Mouse (Mus musculus) heart, adult 18-20 months (tissue): ENCODE measurements at regions not wholly inside any gene's neighbourhood (a gene's known extent, or its start where the extent isn't known, plus 50 kb on each side); places are given as distances from the start of the nearest gene placed in this dataset.

Experiments used
- DNase-seq, 2 experiments: peaks; one replicate each; pipeline ENCODE4 v3.0.0; 2021 to 2022; ENCODE audit warnings: mixed read lengths in 1 of 2

DNA sequence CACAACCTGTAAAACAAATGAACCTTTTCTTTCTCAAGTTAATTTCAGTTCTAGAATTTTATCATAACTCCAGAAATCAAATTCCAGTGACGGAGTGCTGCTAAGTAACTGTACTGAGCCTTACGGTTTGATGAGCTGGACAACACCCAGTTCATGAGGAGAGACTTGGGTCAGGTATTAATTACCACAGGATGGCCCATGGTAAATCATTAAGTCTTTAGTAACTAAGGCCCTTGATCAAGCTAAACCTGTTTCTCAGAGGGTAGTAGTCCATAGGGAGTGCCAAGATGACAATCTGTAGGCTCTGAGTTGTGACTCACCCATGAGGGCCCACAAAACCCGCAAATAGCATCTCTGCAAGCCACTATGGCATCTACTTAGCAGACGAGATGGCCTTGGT is 101.1 kb upstream of the Arhgap5 start:
- no peak for DNase-seq

DNA sequence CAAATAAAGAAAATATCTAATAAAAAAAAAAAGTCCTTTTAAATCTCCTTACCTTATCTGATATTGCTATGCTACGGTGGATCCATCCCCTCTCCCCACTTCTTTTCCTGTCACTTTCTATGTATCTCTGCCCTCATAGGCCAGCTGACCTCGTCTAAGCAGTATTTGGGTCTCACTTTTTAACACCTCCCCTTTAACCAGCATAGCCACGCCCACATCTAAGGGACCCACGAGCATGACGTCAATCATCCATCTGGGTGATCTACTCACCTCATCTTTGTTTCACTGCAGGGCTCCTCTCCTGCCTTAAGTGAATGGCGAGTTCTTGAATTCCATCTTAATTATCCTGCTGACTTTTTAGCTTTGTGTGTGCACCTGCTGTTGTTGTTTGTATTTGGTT is 97.4 kb upstream of the Arhgap5 start:
- no peak for DNase-seq

DNA sequence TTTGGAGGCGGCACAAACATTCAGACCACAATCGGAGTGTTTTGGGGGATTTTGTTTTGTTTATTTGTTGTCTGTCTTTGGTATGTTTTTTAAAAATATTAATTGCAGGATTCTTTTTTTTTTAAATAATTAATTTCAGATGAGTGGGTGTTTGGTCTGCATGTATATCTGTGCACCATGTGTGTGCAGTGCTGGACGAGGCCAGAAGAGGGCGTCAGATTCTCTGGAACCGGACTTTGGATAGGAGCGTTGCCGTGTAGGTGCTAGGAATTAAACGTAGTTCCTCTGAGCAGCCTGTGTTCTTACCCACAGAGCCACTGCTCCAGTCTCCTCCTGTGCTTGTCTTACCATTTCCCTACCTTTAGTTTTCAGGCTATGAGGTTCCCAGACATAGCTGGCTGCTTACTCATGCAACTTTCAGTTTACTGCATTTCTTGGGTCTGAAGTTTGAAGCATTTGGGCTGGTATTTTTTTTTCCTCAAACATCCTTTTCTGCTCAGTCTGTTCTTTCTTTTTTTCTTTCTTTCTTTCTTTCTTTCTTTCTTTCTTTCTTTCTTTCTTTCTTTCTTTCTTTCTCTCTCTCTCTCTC is 95.4 kb upstream of the Arhgap5 start:
- DNase-seq = no peak

DNA sequence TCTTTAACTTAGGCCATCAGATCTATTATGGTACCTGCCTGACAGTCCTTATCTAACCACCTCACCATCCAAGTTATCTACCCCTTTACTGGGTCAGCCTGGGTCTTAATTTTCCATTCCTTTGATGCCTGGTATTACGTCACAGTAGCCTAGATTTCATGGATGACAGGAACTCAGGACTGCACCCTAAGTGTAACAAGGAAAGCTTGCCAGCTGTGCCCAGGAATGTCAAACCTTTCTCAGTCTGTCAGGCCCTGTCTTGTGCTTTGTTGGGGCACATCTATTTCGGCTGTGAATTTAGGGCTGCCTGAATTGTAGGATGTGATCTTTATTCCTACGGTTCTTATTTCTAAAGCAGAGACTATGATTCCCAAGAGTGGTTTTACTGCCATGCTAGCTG is 94.6 kb upstream of the Arhgap5 start:
- no peak for DNase-seq

DNA sequence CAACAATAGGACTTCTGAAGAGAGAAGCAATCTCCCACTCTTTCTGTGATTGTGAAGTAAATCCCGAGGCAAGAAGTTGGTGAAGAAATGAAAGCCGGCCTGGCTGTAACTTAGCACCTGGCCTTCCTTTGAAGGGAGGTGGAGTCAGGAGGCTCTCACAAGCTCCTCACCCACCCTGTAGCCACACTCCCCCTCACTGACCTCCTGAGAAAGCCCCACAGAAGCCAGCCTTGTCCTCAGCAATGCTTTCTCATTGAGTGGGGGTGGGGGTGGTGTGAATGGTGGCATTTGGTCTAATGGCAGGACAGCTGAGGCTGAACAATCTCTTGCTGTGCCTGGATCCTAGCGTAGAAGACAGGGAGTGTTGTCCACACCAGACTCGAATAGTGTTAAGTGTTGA is 91.6 kb upstream of the Arhgap5 start:
- no peak for DNase-seq

DNA sequence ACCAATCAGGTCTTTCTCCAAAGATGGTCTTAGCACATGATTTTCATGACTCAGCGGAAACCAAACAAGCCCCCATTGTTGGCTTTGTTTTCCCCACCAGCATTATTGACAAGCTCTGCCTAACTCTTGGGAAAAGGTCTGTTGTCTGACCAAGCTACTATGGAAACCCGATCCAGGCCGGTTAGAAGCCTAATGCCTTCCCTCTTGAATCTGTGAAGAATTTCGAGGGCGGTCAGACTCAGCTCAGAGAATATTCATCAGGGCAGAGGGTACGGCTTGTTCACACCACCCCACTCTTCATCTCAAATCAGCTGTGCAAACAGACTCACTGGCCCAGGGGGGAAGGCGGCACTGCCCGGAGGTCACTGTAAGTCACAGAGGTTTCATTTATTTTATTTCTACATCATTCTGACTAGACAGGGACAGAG is 90.7 kb upstream of the Arhgap5 start:
- DNase-seq = no peak

DNA sequence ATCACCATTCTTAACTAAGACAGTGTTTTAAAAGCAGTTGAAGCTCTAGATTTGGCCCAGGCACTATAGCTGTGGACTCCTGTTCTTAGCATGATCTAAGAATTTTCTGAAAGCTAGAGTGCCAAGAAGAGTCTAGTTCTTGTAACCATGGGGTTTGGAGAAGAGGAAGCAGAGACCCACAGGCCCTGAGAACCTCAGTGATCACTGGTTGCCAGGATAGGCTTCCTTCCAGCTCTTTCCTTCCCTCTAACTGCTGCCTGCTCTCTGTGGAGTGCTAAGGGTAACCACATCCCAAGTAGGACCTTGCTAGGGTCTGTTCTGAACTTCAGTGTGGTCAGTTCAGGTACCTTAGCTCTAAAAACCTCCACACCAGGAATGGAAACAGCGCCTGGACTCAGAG is 81.0 kb upstream of the Arhgap5 start:
- no peak for DNase-seq

DNA sequence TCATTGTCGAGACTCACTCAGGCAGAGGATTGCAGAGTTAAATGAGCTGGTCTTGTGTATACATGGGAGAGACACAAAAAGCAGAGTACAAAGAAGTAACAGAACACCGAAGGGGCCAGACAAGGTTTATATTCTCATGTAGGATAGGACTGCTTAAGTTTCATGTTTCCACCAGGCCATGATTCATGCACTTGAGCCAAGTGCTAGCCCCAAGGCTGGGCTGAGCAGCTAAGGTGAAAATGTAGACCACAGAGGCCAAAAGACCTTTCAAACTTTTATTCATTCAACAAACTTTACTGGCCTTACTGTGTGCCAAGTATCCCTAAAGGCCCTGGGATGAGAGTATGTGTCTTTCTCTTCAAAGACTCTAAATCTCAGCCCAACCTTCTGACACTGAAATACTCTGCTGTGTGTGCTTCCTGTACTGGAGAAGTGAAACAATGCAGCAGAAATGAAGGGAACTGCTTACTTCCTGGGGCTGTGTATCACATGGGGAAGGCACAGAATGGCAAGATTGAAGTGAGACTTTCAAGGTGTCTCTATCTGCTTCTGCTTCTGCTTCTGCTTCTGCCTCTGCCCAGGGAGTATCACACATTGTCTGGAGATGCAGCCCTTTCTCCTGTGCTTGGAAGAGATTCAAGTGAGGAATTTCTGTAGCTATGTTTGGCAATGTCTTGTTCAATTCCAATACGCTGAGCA is 79.3 kb upstream of the Arhgap5 start:
- no peak for DNase-seq

DNA sequence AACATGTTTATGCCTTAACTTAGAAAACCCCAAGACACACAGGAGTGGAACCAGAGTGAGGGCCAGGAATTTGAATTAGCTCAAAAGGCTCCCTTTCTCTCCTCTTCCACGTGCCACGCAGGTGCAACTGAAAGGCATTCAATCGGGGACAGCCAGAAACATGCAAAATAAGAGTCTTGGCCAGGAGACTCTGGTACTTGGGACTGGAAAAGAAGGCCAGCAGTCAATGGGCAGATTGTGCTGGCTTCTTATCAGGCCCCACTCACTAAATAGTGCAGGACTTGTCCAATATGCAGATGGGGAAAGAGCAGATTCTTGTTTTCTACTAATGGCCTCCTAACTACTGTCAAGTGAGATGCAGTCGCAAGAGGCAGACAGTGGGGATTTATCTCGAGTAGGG is 73.8 kb upstream of the Arhgap5 start:
- DNase-seq = no peak

DNA sequence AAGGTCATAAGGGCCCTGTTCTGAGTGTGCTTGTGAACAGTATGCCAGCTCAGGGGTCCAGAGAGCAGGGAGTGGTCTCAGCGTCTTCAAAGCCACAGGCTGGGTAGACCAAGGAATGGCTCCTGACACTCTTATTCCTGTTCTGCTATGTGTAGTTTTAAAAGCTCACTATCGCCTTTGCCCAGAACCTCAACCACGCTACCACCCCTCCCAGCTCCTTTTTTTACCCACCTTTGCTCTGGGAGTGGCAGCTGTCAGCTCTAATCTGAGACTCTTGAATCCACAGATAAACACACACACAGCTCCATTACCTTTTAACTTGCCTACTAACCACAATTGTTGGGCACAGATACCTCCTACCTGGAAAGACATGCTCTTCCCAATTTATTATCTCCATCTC is 71.8 kb upstream of the Arhgap5 start:
- no peak for DNase-seq

DNA sequence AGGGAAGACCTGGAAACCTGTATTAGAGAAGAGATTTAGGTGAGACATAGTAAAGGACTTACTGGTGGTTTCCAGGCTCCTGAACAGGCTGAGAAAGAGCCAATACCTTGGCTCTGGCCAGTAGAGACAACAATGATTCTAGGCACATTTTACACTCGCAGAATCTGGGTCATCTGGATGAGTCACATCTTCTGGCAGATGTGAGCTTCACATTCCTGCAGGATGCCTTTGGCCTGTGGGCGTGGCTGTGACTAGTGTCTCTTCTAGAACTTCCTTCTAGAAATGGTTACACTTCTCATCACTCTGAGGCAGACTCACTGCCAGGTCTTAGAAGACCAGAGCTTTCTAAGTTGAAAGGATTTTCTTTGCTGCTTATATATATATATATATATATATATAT is 69.8 kb upstream of the Arhgap5 start:
- DNase-seq = peak; percentile 21 to 47

DNA sequence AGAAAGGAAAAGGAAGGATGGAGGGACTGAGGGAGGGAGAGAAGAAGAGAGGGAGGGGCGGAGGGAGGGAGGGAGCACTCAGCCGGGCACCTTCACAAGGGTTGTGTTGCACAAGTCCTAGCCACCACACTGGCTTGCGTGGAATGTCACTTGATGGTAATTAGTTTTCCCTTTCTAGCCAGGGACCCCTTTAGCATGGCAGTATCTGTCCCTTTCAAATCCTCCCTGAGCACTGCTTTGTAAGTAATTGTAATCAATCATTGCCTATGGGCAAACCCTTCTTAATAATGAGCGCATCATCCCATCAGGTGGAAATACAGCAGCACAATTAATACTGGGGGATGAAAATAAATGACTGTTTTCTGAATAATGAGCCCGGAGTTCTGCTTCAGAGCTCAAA is 68.5 kb upstream of the Arhgap5 start:
- DNase-seq = no peak

DNA sequence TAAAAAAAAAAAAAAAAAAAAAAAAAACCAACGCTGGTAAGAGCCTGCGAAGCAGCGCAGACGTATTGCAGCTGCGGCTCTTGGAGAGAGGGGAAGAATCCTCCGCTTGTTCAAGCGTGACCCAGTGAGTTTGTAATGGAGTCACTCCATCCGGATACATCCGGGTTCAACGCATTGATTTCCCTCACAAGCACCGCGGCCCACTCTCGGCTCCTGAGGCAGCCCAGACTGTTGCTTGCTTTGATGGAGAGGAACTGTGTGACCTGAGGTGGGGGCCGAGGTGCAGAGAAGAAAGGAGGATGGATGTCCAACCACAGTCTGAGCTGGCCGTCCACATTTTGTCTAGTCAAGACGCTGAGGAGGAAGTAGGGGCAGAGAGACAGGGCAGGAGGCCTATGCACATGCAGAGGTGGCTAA is 68.0 kb upstream of the Arhgap5 start:
- DNase-seq = no peak

DNA sequence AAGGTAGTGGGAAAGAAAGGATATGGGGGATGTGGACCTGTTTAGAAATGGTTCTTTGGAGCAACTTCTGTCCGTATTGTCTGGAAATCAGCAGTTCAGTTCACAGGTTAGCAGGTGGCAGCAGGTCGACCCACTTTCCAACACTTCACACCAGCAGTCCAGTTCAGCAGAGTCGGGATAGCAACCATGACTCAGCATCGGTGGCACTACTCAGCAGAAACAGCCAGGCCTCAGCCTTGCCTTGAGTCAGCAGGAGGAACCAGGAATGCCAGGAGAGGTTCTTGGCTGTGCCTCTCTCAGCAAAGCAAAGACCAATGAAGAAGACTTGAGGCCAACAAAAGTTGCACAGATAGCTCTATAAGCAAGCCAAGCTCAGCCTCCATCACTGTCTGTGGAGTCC is 66.8 kb upstream of the Arhgap5 start:
- DNase-seq = no peak

DNA sequence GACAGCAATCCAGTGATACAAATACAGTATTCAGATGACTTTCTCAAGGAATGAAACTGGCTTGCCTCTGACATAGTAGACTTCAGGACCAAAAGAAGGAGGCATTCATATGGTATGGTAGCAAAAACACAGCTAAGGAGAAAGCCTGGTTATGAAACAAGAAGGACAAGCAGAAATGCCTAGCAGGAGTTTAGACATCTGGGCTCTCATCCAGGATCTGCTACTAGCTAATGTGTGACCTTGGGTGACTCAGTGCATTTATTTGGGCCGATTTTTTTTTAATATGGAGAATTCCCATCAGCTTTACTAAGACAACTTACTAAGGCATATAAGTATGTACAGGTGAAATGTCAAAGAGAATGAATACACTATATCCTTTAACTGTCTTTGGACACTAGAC is 64.5 kb upstream of the Arhgap5 start:
- DNase-seq = peak; percentile 15 to 32

DNA sequence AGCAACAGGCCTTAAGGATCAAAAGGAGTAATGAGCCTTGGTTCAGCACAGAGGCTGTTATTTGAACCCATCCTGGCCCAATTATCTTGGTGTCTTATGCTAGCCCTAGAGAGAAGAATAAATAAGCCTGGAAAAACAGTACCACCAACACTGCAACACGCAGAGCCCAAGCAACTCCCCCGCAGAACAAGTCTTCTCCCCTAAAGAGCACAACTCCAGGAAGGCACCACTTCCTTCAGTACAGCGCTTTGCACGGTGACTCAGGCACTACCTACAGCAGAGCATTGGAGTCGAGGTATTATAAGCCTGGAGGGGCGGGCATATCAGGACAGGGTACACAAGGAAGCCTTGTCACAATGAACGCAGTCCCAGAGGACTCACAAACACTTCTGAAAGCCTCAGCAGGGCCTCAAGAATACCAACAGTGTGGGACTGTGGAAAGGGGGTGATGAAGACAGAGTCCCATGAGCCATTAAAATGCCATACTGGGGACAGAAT is 62.9 kb upstream of the Arhgap5 start:
- DNase-seq = no peak

DNA sequence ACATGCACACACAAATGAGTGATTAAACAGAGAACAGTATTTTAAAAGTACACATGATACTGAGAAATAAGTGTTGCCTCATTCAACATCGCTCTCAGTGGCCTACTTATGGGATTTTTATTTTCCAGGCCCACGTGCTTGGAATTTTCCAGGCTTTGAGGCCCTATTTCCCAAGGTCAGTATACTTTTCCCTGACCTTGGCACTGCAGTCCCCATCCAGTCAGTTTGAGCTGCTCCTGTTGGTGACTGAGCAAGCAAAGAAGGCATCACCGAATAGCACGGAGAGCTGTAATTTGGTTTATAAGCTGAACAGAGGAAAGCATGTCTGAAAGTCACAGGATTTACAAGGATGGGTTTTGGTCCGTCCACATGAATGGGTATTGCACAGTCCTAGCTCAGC is 61.4 kb upstream of the Arhgap5 start:
- DNase-seq = no peak

DNA sequence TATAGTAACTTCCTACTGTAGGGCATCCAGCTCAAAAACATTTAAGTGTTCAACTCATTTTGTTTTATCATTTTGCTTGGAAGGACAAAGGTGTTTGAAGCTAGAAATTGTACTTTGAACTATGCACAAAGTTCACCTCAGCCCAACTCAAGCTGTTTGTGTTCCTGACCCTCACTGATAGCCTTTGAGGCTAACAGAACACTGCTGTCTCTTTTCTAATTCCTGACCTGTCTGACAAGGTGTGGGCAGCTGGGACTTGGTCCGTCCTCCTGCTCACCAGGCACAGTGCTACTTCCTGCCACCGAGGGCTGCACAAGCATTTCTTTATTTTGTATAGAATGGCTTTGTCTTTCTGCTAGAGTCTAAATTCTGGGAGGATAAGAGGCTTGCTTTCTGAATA is 58.0 kb upstream of the Arhgap5 start:
- no peak for DNase-seq

DNA sequence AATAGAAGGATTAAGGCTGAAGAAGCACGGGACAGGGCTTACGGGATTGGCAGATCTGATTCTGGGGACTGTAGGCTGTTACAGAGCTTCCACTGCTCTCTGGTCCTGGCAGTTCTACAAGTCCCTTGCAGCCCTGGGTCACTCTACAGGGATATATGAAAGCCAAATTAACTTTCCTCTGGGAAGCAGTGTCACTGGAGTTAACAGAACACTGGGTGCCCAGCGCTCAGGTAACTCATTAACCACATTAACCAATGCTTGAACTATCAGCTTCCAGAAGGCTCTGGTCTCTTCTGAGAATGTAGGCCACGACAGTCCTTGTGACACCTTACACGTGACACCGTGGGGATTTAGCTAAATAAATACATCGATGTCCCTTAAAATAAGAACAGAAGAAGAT is 57.3 kb upstream of the Arhgap5 start:
- DNase-seq = no peak

DNA sequence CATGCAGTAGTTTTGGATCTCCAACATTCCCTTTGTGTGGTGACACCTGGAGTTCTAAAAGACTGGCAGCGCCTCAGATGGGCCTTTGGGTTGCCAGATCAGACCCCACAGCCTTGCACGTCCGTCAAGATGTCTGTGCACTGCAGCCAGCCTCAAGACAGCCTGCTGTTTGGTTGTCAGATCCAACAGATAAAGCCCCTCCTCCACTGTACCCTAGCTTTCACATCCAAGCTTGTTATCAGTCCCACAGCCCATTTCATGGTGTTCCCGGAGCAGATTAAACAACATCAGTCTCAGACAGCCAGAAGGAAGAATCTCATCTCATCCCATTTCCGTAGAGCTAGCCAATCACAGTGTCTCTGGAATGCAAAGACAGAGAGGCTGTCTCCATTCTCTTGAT is 56.3 kb upstream of the Arhgap5 start:
- DNase-seq = no peak

DNA sequence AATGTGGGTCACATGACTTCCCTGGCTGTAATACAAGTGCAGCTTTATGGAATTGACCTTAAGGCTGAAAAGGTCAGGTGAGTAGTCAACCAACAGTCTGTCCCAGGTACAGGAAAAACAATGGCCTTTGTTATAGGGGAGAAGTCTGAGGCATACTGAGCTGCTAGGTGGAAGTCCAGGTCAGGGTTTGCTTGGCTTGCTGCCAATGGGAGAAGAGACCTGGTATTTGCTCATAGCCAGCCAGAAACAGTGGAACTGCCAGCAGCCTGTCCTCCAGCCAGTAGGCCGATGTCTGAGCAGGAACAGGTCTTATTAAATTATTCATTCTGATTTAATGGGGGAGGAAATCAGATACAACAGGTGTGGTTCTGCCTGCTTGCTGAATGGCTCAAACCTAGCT is 55.6 kb upstream of the Arhgap5 start:
- DNase-seq = peak; percentile 24 to 30

DNA sequence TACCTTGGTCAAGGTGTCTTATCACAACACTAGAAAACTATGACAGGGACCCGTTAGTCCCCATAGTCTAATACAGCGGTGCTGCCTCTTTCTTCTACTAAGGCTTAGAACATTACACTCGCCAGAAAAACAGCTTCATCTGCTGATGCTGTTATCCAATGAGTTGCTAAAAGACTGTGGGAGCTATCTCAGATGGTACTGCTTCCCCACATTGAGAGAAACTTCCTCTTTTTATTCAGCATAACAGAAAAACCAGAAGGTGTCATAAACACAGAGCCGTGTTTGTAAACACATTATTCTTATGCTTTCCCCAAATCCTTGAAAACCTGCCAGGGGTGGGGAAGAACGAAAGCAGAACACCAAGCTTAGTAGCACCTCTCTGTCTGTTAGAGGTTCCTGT is 49.9 kb upstream of the Arhgap5 start:
- no peak for DNase-seq
